Mouse (Mus musculus) ES-Bruce4 (cell line): ENCODE results near the gene Guca2a.

ENCODE experiments used
- CTCF ChIP-seq: IDR thresholded peaks from one replicate; pipeline ENCODE4 v1.8.1; 2011; ENCODE audit warnings: low read depth, low read length
- EP300 ChIP-seq: IDR thresholded peaks from 2 replicates; pipeline ENCODE4 v1.6.1; 2011; ENCODE audit warnings: low read depth, low read length; ENCODE audit not compliant: insufficient read depth
- POLR2A ChIP-seq: IDR thresholded peaks from one replicate; pipeline ENCODE4 v1.8.1; 2011; ENCODE audit warnings: low read length; ENCODE audit not compliant: insufficient read depth

- TF ChIP-seq CTCF: no peak
- no peak for TF ChIP-seq POLR2A
- TF ChIP-seq EP300: no peak
These were observed 11.3 kb upstream of the Guca2a start for GRCm38 (mm10) chr4:119626081-119626645.
